Mouse (Mus musculus) T-cell, adult 2 months (primary cell): ENCODE data around the gene Sike1.

Experiments
- DNase-seq: peaks from one replicate; pipeline ENCODE4 v3.0.0; 2022; ENCODE audit warnings: low spot score

The Sike1 gene

DNA sequence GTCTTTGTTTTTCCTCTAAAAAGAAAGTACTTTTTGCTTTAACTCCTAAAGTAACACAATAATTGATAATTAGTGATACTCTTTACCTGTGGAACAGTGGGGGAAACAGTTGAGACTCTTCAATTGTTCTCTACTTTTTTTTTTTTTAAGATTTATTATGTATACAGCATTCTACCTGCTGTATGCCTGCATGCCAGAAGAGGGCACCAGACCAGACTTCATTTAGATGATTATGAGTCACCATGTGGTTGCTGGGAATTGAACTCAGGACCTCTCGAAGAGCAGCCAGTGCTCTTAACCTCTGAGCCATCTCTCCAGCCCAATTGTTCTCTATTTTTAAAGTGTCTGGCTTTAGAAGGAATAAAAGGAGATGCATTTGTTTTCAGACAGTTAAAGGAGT lies 30.7 kb downstream of the Sike1 start:
- peak; percentile 54 for DNase-seq

DNA sequence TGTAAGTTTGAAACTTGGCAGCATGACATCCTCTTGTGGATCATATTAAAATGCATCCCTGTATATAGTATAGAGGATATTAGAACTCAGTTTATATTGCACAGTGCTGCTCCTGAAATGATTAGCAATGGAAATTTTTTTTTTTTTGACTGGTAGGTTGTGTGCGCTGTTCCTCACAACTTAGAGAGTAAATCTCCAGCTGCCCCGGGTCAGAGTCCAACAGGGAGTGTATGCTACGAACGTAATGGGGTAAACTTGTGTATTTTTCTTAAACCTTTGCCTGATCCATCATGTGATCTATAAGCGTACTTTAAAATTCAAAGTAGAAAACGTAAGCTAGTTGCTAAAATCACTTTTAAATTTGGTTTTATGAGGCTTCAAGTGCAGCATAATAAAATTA lies 44.8 kb downstream of the Sike1 start:
- DNase-seq: no peak

DNA sequence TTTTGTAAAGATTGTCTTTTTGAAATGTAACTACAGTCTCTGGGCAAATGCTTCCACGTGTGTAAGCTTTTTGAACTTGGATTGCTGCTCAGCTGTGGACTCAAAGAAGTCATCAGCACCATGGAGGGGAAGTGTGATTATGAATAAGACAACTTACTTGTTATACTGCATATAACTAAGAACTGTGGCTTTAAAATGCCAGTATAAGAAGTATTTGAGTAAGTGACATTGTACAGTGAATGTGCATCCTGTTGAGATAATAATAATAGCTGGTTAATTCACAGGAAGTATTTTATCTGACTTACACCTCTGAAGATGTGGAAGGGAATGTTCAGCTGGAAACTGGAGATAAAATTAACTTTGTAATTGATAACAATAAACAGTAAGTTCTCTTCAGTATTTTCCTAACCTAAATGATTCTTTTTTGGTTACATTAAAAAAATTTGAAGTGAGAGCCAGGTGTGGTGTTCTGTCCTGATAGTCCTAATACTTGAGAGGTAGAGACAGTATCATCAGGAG lies 45.4 kb downstream of the Sike1 start:
- no peak for DNase-seq

DNA sequence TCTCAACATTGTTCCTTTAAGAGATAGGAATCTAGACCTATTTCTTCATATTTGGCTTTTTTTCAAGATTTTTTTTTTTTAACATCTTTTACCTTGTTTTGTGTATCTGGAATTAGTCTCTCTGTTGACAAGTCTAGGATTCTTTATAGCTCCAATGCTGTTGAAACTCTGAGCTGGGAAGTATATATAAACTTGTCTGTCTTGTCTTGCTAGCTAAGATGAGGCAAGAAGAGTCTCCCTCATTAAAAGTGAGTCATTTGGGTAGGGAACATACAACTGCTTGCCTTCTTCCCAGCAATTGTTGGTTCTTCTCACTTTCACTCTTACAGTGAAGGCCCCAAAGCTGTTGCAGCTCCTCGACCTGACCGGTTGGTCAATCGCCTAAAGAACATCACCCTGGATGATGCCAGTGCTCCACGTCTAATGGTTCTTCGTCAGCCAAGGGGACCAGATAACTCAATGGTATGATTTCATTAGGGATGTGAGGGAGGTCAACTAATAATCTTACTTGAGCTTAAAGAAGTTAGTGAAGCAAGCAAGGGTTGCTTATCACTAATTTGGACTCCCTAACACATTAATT lies 60.6 kb downstream of the Sike1 start:
- no peak for DNase-seq

DNA sequence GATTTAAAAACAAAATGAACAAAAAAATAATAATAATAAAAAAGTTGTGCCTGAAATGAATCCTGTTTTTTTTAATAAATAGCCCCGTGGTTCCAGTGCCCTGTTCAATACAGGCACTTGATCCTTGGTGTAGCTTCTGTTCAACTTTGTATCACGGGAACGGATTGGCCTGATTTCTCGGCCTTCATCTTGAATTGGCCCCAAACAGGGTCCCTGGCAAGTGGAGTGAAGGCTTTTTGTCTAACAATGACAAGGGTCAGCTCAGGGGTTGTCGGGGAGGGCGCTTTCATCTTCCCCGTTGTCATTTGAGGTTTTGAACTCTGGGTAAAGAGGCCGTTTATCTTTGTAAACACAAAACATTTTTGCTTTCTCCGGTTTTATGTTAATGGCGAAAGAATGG lies 62.2 kb downstream of the Sike1 start:
- DNase-seq: no peak
